Mouse (Mus musculus) heart, adult 2 months (tissue): ENCODE measurements around the gene Rbm24.

Experiments
- CTCF ChIP-seq: fragments of 200-600 bp; IDR thresholded peaks from 2 replicates; pipeline ENCODE4 v1.8.1; 2022; ENCODE audit warnings: antibody characterized with exemption, mild to moderate bottlenecking, moderate library complexity
- EP300 ChIP-seq: fragments of 200-500 bp; IDR thresholded peaks from 2 replicates; pipeline ENCODE4 v1.6.1; 2011; ENCODE audit warnings: low read depth, low read length, control low read depth; ENCODE audit not compliant: insufficient read depth

DNA sequence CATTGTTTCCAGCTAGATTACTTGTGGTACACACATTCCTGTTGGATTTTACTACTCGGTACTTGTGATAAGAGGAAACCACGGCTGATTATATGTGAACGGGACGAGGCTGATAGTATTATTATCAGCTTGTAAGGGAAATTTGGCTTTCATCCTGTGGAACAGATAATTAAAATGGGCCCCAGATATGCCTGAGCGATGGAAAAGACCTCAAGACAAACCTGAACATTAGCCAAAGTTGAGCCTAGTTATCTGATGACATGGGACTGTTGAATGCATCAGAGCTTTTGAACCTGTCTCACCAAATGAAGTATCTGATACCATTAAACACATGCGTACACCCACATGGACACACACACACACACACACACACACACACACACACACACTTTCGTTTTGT, 45.4 kb upstream of the Rbm24 start:
- TF ChIP-seq EP300 (no peak), CTCF (no peak)
